Mouse (Mus musculus) ES-E14 (cell line): ENCODE measurements around the gene Zcchc3.

Experiments used
- MAFK ChIP-seq: IDR thresholded peaks from 2 replicates; pipeline ENCODE4 v1.6.1; 2014; ENCODE audit warnings: mild to moderate bottlenecking, low read depth, low read length, inconsistent platforms; ENCODE audit not compliant: insufficient read depth
- ZC3H11A ChIP-seq: IDR thresholded peaks from 2 replicates; pipeline ENCODE4 v1.6.1; 2012; ENCODE audit warnings: low read depth, mild to moderate bottlenecking, inconsistent platforms, low read length, borderline replicate concordance

- TF ChIP-seq MAFK (no peak), ZC3H11A (peak; percentile 62; the same call in 1 of the 2 replicates)
Observed at GRCm38 (mm10) chr2:152368532-152369140, 46.2 kb downstream of the Zcchc3 start.
